Mouse (Mus musculus) liver, postnatal 0 days (tissue): ENCODE measurements around the gene Tnfrsf21.

Experiments used
- CTCF ChIP-seq: sonication (generic); IDR thresholded peaks from 2 replicates; pipeline ENCODE4 v1.5.1; 2016; ENCODE audit warnings: antibody characterized with exemption, low read depth
- EP300 ChIP-seq: IDR thresholded peaks from 2 replicates; pipeline ENCODE4 v1.6.1; 2016; ENCODE audit warnings: antibody characterized with exemption, low read depth, mild to moderate bottlenecking

DNA sequence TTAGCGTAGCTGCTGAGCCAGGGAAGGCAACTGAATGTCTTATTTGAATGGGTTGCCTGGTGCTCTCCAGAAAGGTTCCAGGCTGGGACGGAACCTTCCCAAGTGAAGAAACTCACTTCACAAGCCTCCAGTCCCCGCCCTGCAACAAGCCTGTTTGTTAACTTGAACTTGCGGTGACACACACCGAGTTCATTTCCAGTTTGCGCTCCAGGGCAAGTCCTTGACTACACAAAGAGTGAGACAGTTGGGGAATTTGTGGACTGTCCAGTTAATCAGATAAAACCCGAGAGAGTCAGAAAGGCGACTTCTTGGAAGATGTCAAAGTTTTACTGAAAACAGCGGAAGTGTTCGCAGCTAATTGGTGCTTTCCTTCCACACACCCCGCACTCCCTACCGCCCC is 103.1 kb downstream of the Tnfrsf21 start:
- TF ChIP-seq CTCF (no peak), EP300 (no peak)
